Mouse (Mus musculus) retina, adult 2 months (tissue): ENCODE measurements around the gene Gm47995.

ENCODE experiments used
- DNase-seq: peaks from one replicate; pipeline ENCODE4 v3.0.0-alpha.2; 2012; ENCODE audit warnings: low read depth, low spot score

The Gm47995 gene

GRCm38 (mm10) chr1:151228320-151228989 is 30.2 kb downstream of the Gm47995 start:
- DNase-seq, result no peak

GRCm38 (mm10) chr1:151232346-151232745 is 34.1 kb downstream of the Gm47995 start:
- no peak for DNase-seq

GRCm38 (mm10) chr1:151233756-151234155 is 35.5 kb downstream of the Gm47995 start:
- no peak for DNase-seq

- no peak for DNase-seq
These were observed 37.3 kb downstream of the Gm47995 start for GRCm38 (mm10) chr1:151235574-151235973.

- no peak for DNase-seq
These were observed 38.1 kb downstream of the Gm47995 start for GRCm38 (mm10) chr1:151236141-151236930.

- DNase-seq, result no peak
These were observed 39.5 kb downstream of the Gm47995 start for GRCm38 (mm10) chr1:151237780-151238179.

- DNase-seq, result no peak
These were observed 45.1 kb downstream of the Gm47995 start for GRCm38 (mm10) chr1:151243332-151243731.

- no peak for DNase-seq
These were observed 45.8 kb downstream of the Gm47995 start for GRCm38 (mm10) chr1:151244013-151244412.

- no peak for DNase-seq
These were observed 46.5 kb downstream of the Gm47995 start for GRCm38 (mm10) chr1:151244761-151245160.

- no peak for DNase-seq
These were observed 46.9 kb downstream of the Gm47995 start for GRCm38 (mm10) chr1:151245165-151245564.

- no peak for DNase-seq
These were observed 47.6 kb downstream of the Gm47995 start for GRCm38 (mm10) chr1:151245846-151246245.
